Mouse (Mus musculus) liver, embryonic 13.5 days (tissue): ENCODE data around the gene Tysnd1. TPM values are rescaled to one million over a fixed set of nuclear protein-coding genes. Genes with fewer than 3 reads are reported as not detected.

Experiments used
- ATAC-seq: fragments of 200-750 bp; cut with Nextera tagmentation; 2 replicates; pipeline ENCODE4 v1.8.0; 2017; ENCODE audit warnings: low read depth, mild to moderate bottlenecking, moderate number of reproducible peaks, moderate library complexity
- DNase-seq: peaks from one replicate; pipeline ENCODE4 v3.0.0; 2022
- H3K27ac ChIP-seq: fragments of 300-500 bp; sonication (generic); 2 replicates; pipeline ENCODE4 v1.5.1; 2015; ENCODE audit warnings: moderate library complexity, mild to moderate bottlenecking, inconsistent platforms
- H3K27me3 ChIP-seq: fragments of 300-500 bp; sonication (generic); 2 replicates; pipeline ENCODE4 v1.6.1; 2015; ENCODE audit warnings: mild to moderate bottlenecking, inconsistent platforms
- H3K36me3 ChIP-seq: fragments of 300-500 bp; sonication (generic); 2 replicates; pipeline ENCODE4 v1.6.1; 2015; ENCODE audit warnings: mild to moderate bottlenecking, inconsistent platforms
- H3K4me1 ChIP-seq: fragments of 300-500 bp; sonication (generic); replicated peaks from 2 replicates; pipeline ENCODE4 v1.6.1; 2015; ENCODE audit warnings: inconsistent platforms
- H3K4me2 ChIP-seq: fragments of 300-500 bp; sonication (generic); 2 replicates; pipeline ENCODE4 v1.6.1; 2015; ENCODE audit warnings: inconsistent platforms, mild to moderate bottlenecking, moderate library complexity
- H3K4me3 ChIP-seq: fragments of 300-500 bp; sonication (generic); replicated peaks from 2 replicates; pipeline ENCODE4 v1.5.1; 2015; ENCODE audit warnings: mild to moderate bottlenecking, inconsistent platforms
- H3K9ac ChIP-seq: fragments of 300-500 bp; sonication (generic); 2 replicates; pipeline ENCODE4 v1.6.1; 2015; ENCODE audit warnings: mild to moderate bottlenecking, inconsistent platforms
- H3K9me3 ChIP-seq: fragments of 300-500 bp; sonication (generic); replicated peaks from 2 replicates; pipeline ENCODE4 v1.6.1; 2016; ENCODE audit warnings: inconsistent platforms
- WGBS: fragments of 180-500 bp; shearing (Covaris S2); methylation state at CpG from one replicate; pipeline ENCODE4 v1.1.7; 2015; ENCODE audit not compliant: insufficient replicate concordance; 5-methylcytosine and 5-hydroxymethylcytosine counted together
- polyA plus RNA-seq: library from polyadenylated mRNA; unstranded; fragments of >200 nt; fragmentation: Nextera tagmentation; extraction: Ambion mirVana; gene quantifications from 2 replicates; pipeline ENCODE4 v1.2.1, GENCODE M21; 2015

The Tysnd1 gene
- polyA plus RNA-seq, 1 experiment from 2014 or later = 19.2 TPM

DNA sequence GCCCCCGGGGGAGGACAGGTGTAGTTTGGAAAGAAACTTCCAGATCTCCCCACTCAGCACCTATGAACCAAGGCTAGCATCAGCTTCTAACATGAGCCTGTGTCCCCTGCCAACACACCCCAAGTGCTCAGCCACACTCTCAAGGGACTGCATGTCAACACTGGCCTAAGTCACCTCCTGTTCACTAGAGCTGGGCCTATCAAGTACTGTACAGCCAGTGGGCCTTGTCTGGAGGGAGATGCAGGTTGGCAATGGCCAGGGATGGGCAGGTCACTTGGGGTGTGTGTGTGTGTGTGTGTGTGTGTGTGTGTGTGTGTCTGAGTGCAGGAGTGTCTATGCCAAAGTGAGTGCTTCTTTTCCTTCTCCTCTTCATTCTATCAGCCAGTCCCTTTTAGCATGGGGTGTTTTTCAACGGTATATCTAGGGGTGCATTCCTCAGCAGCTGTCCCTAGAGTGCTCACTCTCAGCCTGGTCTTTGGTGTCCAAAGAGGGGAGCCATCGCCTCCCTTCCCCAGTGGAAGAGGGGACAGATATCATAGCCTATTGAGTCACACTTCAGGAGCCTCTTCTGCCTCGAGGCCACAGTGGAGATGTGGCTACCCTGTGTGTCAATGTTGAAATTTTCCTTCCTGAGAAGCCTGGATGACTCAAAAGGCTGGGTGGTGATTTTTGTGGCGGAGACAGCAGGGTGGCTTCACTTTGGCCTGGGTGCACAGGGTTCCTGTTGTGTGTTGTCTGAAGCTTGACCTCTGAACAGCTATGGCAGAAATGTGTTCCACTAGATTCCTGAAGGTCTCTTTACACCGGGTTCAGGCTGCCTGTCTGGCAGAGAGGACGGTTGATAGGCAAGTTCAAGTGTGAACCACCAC lies 20.9 kb downstream of the Tysnd1 start:
- ATAC-seq = no peak

DNA sequence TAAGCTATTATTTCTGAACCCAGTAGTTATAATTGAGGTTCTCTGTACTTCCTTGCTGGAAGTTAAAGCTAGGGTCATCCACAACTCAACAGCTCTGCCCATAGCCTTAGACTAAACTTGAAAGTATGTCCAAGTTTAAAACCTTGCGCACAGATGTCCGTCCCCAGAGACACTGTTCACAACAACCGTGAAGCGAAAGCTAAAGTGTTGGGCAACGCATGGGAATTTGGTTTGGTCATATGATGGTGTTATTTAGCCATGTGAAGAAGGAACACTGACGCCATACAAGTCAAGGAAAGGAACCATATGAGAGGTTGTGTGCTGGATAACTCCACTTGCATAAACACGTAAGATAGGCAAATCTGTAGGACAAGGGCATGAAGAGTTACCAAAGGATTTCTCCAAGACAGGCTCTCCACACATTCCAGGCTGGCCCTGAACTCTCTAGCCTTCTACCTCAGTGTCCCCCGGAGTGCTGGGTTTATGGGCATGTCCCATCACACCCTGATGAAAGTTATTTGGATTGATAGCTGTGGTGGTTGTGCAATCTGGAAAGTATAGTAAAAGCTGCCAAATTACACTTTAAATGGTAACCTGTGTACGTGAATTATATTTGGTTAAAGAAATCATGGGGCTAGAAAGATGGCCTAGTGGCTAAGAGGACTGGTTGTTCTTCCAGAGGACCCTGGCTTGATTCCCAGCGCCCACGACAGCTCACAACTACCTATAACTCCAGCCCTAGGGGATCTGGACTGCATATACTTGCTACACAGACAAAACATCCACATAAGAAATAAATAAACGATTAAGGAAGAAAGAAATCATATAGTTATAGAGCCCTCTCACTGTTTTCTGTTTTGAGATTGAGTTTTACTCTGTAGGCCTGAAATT lies 22.3 kb downstream of the Tysnd1 start:
- H3K27ac ChIP-seq = no peak overlapping the region
- 72% methylated on average over 12 of the region's 12 CpGs for whole genome bisulfite sequencing
- no peak for DNase-seq
- no peak overlapping the region for H3K4me3 ChIP-seq
- H3K36me3 ChIP-seq = no peaks in the 10 kb centered on the region
- ATAC-seq = no peak
- H3K9me3 ChIP-seq = no peaks in the 10 kb centered on the region
- H3K4me2 ChIP-seq = no peak overlapping the region
- no peaks in the 10 kb centered on the region for H3K27me3 ChIP-seq
- no peak overlapping the region for H3K9ac ChIP-seq
- H3K4me1 ChIP-seq = peaks cover 21% of the 10 kb centered on the region

More for the DNA sequence above, 20.9 kb downstream of the Tysnd1 start:
- no peaks in the 10 kb centered on the region for H3K27me3 ChIP-seq
- H3K9ac ChIP-seq = no peak overlapping the region
- no peak for DNase-seq
- no peak overlapping the region for H3K4me3 ChIP-seq
- 56% methylated on average over 7 of the region's 7 CpGs for WGBS
- H3K27ac ChIP-seq = no peak overlapping the region
- H3K4me2 ChIP-seq = peak overlapping the region; percentile 87
- no peaks in the 10 kb centered on the region for H3K9me3 ChIP-seq
- H3K36me3 ChIP-seq = no peaks in the 10 kb centered on the region
- H3K4me1 ChIP-seq = peaks cover 21% of the 10 kb centered on the region

DNA sequence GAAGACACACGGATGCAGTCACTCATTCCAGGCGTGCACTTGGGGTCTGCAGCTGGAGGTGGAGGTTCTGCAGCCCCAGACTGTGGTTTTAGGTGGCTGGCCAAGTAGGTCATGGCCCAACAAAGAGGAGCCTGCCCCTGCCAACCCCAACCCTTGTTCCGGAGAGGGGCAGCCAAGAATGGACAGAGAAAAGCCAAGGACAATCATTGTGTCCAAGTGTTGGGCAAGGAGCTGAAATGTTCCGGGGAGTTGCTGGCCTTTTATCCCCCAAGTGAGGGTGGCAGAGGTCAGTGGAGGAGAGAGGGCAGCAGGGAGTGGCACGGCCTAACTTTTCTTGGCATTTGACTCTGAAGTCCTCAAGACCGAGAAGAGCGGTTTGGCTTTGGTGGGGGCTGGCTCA lies 25.0 kb downstream of the Tysnd1 start:
- 75% methylated on average over 7 of the region's 7 CpGs for WGBS
- H3K4me3 ChIP-seq = no peak overlapping the region
- DNase-seq (no peak), ATAC-seq (no peak)
- H3K36me3 ChIP-seq = no peaks in the 10 kb centered on the region
- no peak overlapping the region for H3K27ac ChIP-seq
- no peaks in the 10 kb centered on the region for H3K9me3 ChIP-seq
- H3K9ac ChIP-seq = no peak overlapping the region
- no peak overlapping the region for H3K4me2 ChIP-seq
- H3K4me1 ChIP-seq = peaks cover 10% of the 10 kb centered on the region
- no peaks in the 10 kb centered on the region for H3K27me3 ChIP-seq

DNA sequence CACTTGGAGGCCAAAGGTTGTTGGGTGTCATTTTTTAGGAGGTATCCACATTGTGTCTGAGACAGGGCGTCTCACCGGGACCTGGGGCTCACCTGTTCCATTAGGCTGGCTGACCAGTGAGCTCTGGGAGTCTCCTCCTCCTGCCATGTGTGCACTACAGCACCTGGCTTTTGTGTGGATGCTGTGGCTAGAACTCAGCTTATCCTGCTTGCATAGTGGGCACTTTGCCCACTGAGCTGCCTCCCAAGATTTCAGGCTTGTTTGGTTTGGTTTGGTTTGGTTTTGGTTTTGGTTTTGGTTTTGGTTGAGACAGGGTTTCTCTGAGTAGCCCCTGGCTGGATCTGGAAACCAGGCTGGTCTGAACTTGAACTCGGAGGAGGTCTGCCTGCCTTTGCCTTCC lies 26.9 kb downstream of the Tysnd1 start:
- H3K36me3 ChIP-seq = no peaks in the 10 kb centered on the region
- no peaks in the 10 kb centered on the region for H3K27me3 ChIP-seq
- no peak overlapping the region for H3K27ac ChIP-seq
- 61% methylated on average over 3 of the region's 3 CpGs for WGBS
- no peak for DNase-seq
- no peak for ATAC-seq
- H3K4me3 ChIP-seq = no peak overlapping the region
- H3K9ac ChIP-seq = no peak overlapping the region
- H3K4me2 ChIP-seq = no peak overlapping the region
- H3K9me3 ChIP-seq = no peaks in the 10 kb centered on the region
- no peaks in the 10 kb centered on the region for H3K4me1 ChIP-seq

DNA sequence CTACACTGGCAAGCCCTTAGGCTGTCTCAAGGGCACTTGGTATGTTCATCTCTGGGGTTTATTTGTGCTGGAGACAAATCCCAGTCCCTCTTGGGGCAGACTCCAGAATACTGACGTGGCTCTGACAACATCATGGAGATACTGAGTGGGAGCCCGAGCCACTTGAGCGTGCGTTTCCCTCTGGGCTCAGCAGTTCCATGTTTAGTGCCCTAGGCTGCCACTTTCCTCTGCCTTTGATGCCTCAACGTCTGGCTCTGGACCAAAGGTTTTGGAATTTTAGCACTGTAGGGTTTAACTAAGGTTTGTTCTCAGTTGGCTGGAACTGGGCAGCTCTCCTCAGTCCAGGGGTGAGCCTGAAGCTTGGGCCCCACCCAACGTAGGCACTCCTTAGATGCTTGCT lies 28.0 kb downstream of the Tysnd1 start:
- H3K9me3 ChIP-seq = no peaks in the 10 kb centered on the region
- no peaks in the 10 kb centered on the region for H3K4me1 ChIP-seq
- H3K4me3 ChIP-seq = no peak overlapping the region
- H3K36me3 ChIP-seq = no peaks in the 10 kb centered on the region
- H3K9ac ChIP-seq = no peak overlapping the region
- H3K4me2 ChIP-seq = no peak overlapping the region
- H3K27ac ChIP-seq = no peak overlapping the region
- no peaks in the 10 kb centered on the region for H3K27me3 ChIP-seq
- 66% methylated on average over 6 of the region's 6 CpGs for WGBS
- ATAC-seq = no peak
- DNase-seq = no peak

DNA sequence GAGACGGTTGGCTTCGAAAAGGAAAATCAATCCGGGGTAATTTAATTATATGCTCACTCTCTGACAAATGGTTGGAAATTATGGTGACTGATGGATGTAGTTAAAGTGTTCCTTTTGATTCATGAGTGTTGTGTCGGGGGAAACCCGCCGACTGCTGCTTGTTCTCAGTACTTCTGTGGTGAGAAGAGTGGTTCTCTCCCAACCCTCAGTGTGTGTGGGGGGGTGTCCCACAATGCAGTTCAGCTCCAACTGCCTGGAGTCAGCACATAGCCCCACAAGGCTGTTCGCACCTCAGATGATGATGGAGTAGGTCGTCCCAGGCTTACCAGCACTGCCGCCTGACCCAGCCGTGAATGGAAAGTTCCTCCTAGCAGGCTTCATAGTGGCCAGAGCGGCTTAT lies 33.9 kb downstream of the Tysnd1 start:
- no peak for DNase-seq
- Histone ChIP-seq H3K9me3 (no peaks in the 10 kb centered on the region), H3K9ac (no peak overlapping the region), H3K27ac (no peak overlapping the region), H3K27me3 (no peaks in the 10 kb centered on the region), H3K4me3 (no peak overlapping the region), H3K4me2 (no peak overlapping the region), H3K4me1 (no peaks in the 10 kb centered on the region), H3K36me3 (no peaks in the 10 kb centered on the region)
- WGBS = 70% methylated on average over 11 of the region's 11 CpGs
- ATAC-seq = no peak

DNA sequence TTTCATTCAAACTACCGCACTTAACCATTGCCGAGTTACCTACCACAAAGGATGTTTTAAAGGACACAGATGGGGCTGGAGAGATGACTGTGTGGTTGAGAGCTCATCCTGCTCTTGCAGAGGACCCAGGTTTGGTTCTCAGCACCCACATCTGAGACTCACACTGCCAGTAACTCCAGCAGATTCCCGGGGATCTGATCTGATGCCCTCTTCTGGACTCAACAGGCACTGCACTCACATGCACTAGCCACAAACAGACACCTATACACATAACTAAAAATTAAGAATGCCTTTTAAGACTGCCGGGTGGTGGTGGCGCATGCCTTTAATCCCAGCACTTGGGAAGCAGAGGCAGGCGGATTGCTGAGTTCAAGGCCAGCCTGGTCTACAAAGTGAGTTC lies 34.9 kb downstream of the Tysnd1 start:
- Histone ChIP-seq H3K36me3 (no peaks in the 10 kb centered on the region), H3K27me3 (no peaks in the 10 kb centered on the region), H3K4me2 (no peak overlapping the region), H3K9ac (no peak overlapping the region), H3K27ac (no peak overlapping the region), H3K9me3 (no peaks in the 10 kb centered on the region), H3K4me1 (no peaks in the 10 kb centered on the region), H3K4me3 (no peak overlapping the region)
- ATAC-seq (no peak), DNase-seq (no peak)
- WGBS = 85% methylated on average over 6 of the region's 6 CpGs

DNA sequence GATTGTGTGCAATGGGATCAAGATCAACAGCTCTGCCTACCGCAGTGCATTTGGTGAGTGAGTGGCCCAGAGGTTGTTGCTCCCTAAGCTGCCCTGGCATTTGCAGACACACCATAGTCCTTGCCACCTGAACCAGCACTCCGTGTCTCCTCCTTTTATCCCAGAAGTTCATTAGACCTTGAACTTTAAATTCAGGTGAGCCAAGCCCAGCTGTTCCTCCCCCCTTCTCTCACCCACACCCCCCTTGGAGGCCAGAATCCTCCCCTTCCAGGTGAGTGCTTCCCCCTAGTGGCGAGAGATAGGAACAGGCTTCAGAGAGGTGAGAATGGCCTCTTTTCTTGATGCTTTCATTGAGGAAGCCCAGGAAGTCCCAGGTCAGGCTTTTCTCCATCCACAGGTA lies 39.1 kb downstream of the Tysnd1 start:
- ATAC-seq (no peak), DNase-seq (no peak)
- Histone ChIP-seq H3K27me3 (no peaks in the 10 kb centered on the region), H3K9ac (no peak overlapping the region), H3K27ac (no peak overlapping the region), H3K36me3 (no peaks in the 10 kb centered on the region), H3K4me3 (no peak overlapping the region), H3K4me2 (no peak overlapping the region), H3K4me1 (no peaks in the 10 kb centered on the region), H3K9me3 (no peaks in the 10 kb centered on the region)
- 37% methylated on average over 3 of the region's 3 CpGs for WGBS

DNA sequence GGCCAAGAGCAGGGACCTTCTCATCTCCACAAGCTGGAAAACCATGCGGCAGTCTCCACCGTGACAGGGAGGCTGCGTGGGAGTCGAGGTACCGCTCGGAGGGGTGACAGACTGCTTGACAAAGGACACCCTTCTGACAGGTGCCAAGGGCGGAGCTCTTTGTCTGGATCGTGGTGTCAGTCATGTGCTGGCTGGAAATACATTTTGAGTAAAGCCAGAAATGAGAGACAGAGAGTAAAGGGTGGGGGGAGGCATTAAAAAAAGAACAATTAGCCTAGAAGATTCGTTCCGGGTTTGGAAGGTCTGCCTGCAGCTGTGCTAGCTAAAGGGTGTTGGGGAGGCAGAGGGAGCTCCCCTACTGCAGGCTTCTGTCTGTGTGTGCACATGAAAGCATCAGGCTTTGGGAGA lies 41.4 kb downstream of the Tysnd1 start:
- DNase-seq = no peak
- Histone ChIP-seq H3K4me3 (no peak overlapping the region), H3K4me2 (no peak overlapping the region), H3K4me1 (no peaks in the 10 kb centered on the region), H3K9me3 (no peaks in the 10 kb centered on the region), H3K36me3 (no peaks in the 10 kb centered on the region), H3K9ac (no peak overlapping the region), H3K27me3 (no peaks in the 10 kb centered on the region), H3K27ac (no peak overlapping the region)
- 73% methylated on average over 10 of the region's 10 CpGs for WGBS
- ATAC-seq = no peak

DNA sequence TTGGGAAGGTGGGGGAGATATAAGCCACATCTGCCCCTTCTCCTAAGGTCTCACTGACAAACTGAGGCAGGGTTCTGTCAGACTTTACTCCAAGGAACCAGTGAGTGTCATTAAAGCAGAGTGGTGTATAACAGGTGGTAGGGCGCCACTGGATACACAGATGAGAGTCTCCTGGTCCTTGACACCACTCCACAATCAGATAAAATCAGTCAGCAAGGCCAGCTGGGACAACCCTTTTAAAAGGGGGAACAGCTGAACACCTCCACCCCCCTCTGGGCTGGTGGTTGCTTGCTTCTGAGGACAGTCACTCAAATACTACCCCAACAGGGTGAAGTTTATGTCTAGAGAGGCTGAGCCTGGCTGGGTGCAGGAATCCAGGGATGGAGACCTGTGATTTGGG lies 42.2 kb downstream of the Tysnd1 start:
- H3K9ac ChIP-seq = no peak overlapping the region
- no peak overlapping the region for H3K27ac ChIP-seq
- H3K9me3 ChIP-seq = no peaks in the 10 kb centered on the region
- DNase-seq (no peak), ATAC-seq (no peak)
- no peaks in the 10 kb centered on the region for H3K27me3 ChIP-seq
- no peak overlapping the region for H3K4me2 ChIP-seq
- H3K4me3 ChIP-seq = no peak overlapping the region
- WGBS = 80% methylated on average over 1 of the region's 1 CpGs
- H3K36me3 ChIP-seq = 0 out of 2 replicates have a peak, but pooled peaks cover under 1% of the 10 kb centered on the region
- H3K4me1 ChIP-seq = no peaks in the 10 kb centered on the region

DNA sequence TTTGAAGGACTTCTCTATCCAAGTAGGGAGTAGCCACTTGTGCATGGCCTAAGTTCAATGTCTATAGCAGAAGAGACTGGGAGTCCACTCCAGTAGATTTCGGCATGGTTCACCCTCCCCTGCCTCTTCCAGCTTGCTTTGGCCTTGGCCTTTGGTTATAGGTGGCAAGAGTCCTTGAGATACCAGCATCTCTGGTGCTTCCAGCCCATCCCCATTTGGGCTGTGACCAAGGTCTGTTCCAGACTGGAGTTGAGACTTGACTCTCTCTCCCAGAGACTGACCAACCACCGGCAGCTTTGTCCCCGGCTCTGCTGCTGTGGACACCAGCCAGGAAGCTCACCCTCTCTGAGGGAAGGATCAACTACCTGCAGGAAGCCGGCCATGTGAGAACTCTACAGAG lies 42.8 kb downstream of the Tysnd1 start:
- H3K9me3 ChIP-seq = no peaks in the 10 kb centered on the region
- H3K27ac ChIP-seq = no peak overlapping the region
- no peak overlapping the region for H3K9ac ChIP-seq
- no peak overlapping the region for H3K4me3 ChIP-seq
- H3K27me3 ChIP-seq = no peaks in the 10 kb centered on the region
- no peak overlapping the region for H3K4me2 ChIP-seq
- H3K4me1 ChIP-seq = no peaks in the 10 kb centered on the region
- H3K36me3 ChIP-seq = 0 out of 2 replicates have a peak, but pooled peaks cover 2% of the 10 kb centered on the region
- DNase-seq (no peak), ATAC-seq (no peak)
- WGBS = 77% methylated on average over 4 of the region's 4 CpGs
